Comparison of ENCODE assay signal across 26 mouse cellular contexts in the genomic region with DNA sequence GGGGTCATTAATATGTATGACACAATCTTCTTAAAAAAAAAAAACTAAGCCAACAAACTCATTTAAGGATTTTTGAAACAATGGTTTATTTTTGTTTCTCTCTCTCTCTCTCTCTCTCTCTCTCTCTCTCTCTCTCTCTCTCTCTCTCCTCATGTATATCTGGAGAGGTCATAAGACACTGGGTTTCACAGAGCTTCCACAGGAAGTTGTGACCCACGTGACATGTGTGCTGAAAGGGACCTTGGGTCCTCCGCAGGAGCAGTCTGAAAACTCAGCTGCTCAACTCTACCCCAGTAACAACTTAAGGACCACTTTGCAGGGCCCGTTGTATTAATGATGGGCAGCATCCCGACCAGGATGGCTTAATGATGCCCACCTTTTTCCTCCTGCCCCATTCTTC. TPM values are rescaled to one million over a fixed set of nuclear protein-coding genes. Genes with fewer than 3 reads are reported as not detected.
DNase-seq lines count a peak whose midpoint lies in the region; TF ChIP-seq lines count a peak whose summit lies in the region.
"Had no signal": no experiment of that assay in that cellular context is flagged by ENCODE, and none has a peak within 500 bp of the region (broad histone marks: within the 10 kb centered on the region; RNA-seq: fewer than 3 reads in every experiment).

No protein-coding gene starts in this region.

- DNase-seq in layer of hippocampus, adult 2 months (ENCODE audit: low spot score in 2 of 2), result no peak
- no peak for DNase-seq in layer of hippocampus, postnatal 25 days (ENCODE audit: extremely low spot score in 1 of 2, low spot score in 1 of 2)
- DNase-seq in 416B (ENCODE audit: low read depth), result peak; percentile 26
- DNase-seq in CH12.LX (ENCODE audit: extremely low read depth), result peak; percentile 61
- DNase-seq in splenic B cell, adult 2 months (ENCODE audit: low read depth, low spot score), result peak; percentile 49
- DNase-seq in left cerebral cortex, postnatal 4 days, result no peak
- DNase-seq: adrenal gland, adult 8-10 months; adrenal gland, postnatal 25 days; forebrain, postnatal 0 days; gastrocnemius, adult 2 months; gastrocnemius, postnatal 14 days had no signal

- no peak overlapping the region for H3K4me3 ChIP-seq in layer of hippocampus, adult 2 months
- no peak overlapping the region for H3K4me3 ChIP-seq in CH12.LX (replicated peaks in 1 of 3; ENCODE audit: low read depth in 2 of 3, low read length in 2 of 3, poor library complexity in 1 of 3)
- H3K4me3 ChIP-seq: embryonic facial prominence, embryonic 12.5 days; embryonic facial prominence, embryonic 15.5 days; gastrocnemius, adult 2 months; hindbrain, embryonic 13.5 days; intestine, embryonic 15.5 days had no signal

- no peak for TF ChIP-seq CTCF in layer of hippocampus, adult 2 months (conservative IDR thresholded peaks at IDR 0.05)
- no peak for TF ChIP-seq CTCF in CH12.LX (conservative IDR thresholded peaks at IDR 0.05 in 1 of 2, IDR thresholded peaks at IDR 0.05 in 1 of 2; ENCODE audit: low read depth in 2 of 2, low read length in 2 of 2)

- peak overlapping the region; percentile 23; the same call in 1 of the 2 replicates for H3K27ac ChIP-seq in layer of hippocampus, adult 2 months
- no peak overlapping the region for H3K27ac ChIP-seq in CH12.LX (ENCODE audit: insufficient read depth, low read depth)
- H3K27ac ChIP-seq: embryonic facial prominence, embryonic 12.5 days; embryonic facial prominence, embryonic 15.5 days; gastrocnemius, adult 2 months; hindbrain, embryonic 13.5 days; intestine, embryonic 15.5 days had no signal

- peak overlapping the region; percentile 27; the same call in 1 of the 2 replicates for H3K4me2 ChIP-seq in CH12.LX (ENCODE audit: insufficient read depth, low read depth, poor library complexity, severe bottlenecking)
- H3K4me2 ChIP-seq: embryonic facial prominence, embryonic 12.5 days; embryonic facial prominence, embryonic 15.5 days; heart, embryonic 11.5 days; hindbrain, embryonic 13.5 days; intestine, embryonic 15.5 days had no signal

- TF ChIP-seq POLR2A in CH12.LX (IDR thresholded peaks at IDR 0.05; ENCODE audit: low read depth, low read length), result no peak

- intact Hi-C loops in left cerebral cortex, postnatal 4 days (cut with DNase I), result no loop called here

- TF ChIP-seq RAD21 in CH12.LX (IDR thresholded peaks at IDR 0.05; ENCODE audit: low read depth, low read length), result no peak

- in situ Hi-C loops in CH12.LX (cut with MboI; ENCODE audit: low pct_ligation_motif_present, low pct_unique_long_range_greater_than_20kb, low sequenced_read_pairs), result no loop called here

- no peak overlapping the region for H3K9ac ChIP-seq in CH12.LX (ENCODE audit: insufficient read depth, low read depth)
- H3K9ac ChIP-seq: embryonic facial prominence, embryonic 12.5 days; embryonic facial prominence, embryonic 15.5 days; forebrain, postnatal 0 days; hindbrain, embryonic 13.5 days; intestine, embryonic 15.5 days had no signal

- dilution Hi-C loops in CH12.LX (cut with MboI; ENCODE audit: extremely low pct_ligation_motif_present, extremely low pct_unique_long_range_greater_than_20kb, low sequenced_read_pairs), result no loop called here

- H3K9me3 ChIP-seq in CH12.LX (replicated peaks; ENCODE audit: low read length), result no peaks in the 10 kb centered on the region
- H3K9me3 ChIP-seq: embryonic facial prominence, embryonic 12.5 days; embryonic facial prominence, embryonic 15.5 days; G1E; hindbrain, embryonic 13.5 days; intestine, embryonic 15.5 days had no signal

- no peaks in the 10 kb centered on the region for H3K79me2 ChIP-seq in CH12.LX (replicated peaks; ENCODE audit: control insufficient read depth, extremely low read depth, insufficient read depth, poor library complexity, severe bottlenecking)

- H3K4me1 ChIP-seq in CH12.LX (ENCODE audit: control insufficient read depth in 1 of 2, insufficient read depth in 2 of 2), result peaks cover 8 to 64% of the 10 kb centered on the region in 2 experiments

- TF ChIP-seq EP300 in CH12.LX (IDR thresholded peaks at IDR 0.05; ENCODE audit: low read length), result no peak

- no peaks in the 10 kb centered on the region for H3K27me3 ChIP-seq in CH12.LX (replicated peaks)
- no peaks in the 10 kb centered on the region for H3K27me3 ChIP-seq in splenic B cell, adult 2 months (ENCODE audit: control insufficient read depth, insufficient read depth, low read length, poor library complexity, severe bottlenecking)
- H3K27me3 ChIP-seq: embryonic facial prominence, embryonic 12.5 days; embryonic facial prominence, embryonic 15.5 days; hindbrain, embryonic 13.5 days; intestine, embryonic 15.5 days had no signal

- H3K36me3 ChIP-seq in CH12.LX (replicated peaks in 1 of 2; ENCODE audit: control insufficient read depth in 1 of 2, insufficient read depth in 1 of 2, low read length in 1 of 2), result no peaks in the 10 kb centered on the region
- H3K36me3 ChIP-seq in splenic B cell, adult 2 months (ENCODE audit: control insufficient read depth, insufficient read depth, low read length, poor library complexity, severe bottlenecking), result no peaks in the 10 kb centered on the region
- H3K36me3 ChIP-seq: embryonic facial prominence, embryonic 12.5 days; embryonic facial prominence, embryonic 15.5 days; G1E; hindbrain, embryonic 13.5 days; intestine, embryonic 15.5 days had no signal

TF ChIP-seq in CH12.LX, 34 proteins besides CTCF, POLR2A, EP300 and RAD21:
- TF ChIP-seq POLR2AphosphoS2 (IDR thresholded peaks at IDR 0.05; ENCODE audit: low read depth, low read length) (no peak), IRF4 (IDR thresholded peaks at IDR 0.05; ENCODE audit: low read depth, low read length) (no peak), ETS1 (conservative IDR thresholded peaks at IDR 0.05; ENCODE audit: low read depth, low read length) (no peak), ZMIZ1 (IDR thresholded peaks at IDR 0.05; ENCODE audit: low read depth, low read length) (no peak), HCFC1 (IDR thresholded peaks at IDR 0.05; ENCODE audit: low read depth, low read length) (no peak), MAZ (IDR thresholded peaks at IDR 0.05; ENCODE audit: low read depth, low read length) (no peak), USF2 (conservative IDR thresholded peaks at IDR 0.05; ENCODE audit: low read depth, low read length) (peak; percentile 46), CHD1 (IDR thresholded peaks at IDR 0.05; ENCODE audit: low read depth, low read length) (no peak), UBTF (IDR thresholded peaks at IDR 0.05; ENCODE audit: low read depth, low read length) (no peak), MAFK (IDR thresholded peaks at IDR 0.05; ENCODE audit: insufficient replicate concordance, low read length) (no peak), JUN (IDR thresholded peaks at IDR 0.05; ENCODE audit: insufficient read depth, low read depth, low read length) (no peak), JUND (conservative IDR thresholded peaks at IDR 0.05; ENCODE audit: low read depth, low read length) (peak; percentile 60), USF1 (IDR thresholded peaks at IDR 0.05; ENCODE audit: low read depth, low read length) (peak; percentile 67), CHD2 (IDR thresholded peaks at IDR 0.05; ENCODE audit: low read length) (no peak), NELFE (IDR thresholded peaks at IDR 0.05; ENCODE audit: low read depth, low read length) (no peak), ZNF384 (IDR thresholded peaks at IDR 0.05; ENCODE audit: low read depth, low read length) (peak; percentile 81), TCF12 (IDR thresholded peaks at IDR 0.05; ENCODE audit: low read depth, low read length) (no peak), SIN3A (IDR thresholded peaks at IDR 0.05; ENCODE audit: low read length) (no peak), MAX (IDR thresholded peaks at IDR 0.05; ENCODE audit: low read length) (0 out of 2 replicates have a peak, but pooled peaks have one; percentile 34), MXI1 (IDR thresholded peaks at IDR 0.05; ENCODE audit: low read depth, low read length) (no peak), RCOR1 (conservative IDR thresholded peaks at IDR 0.05; ENCODE audit: low read depth, low read length) (no peak), E2F4 (IDR thresholded peaks at IDR 0.05; ENCODE audit: insufficient replicate concordance, low read depth, low read length) (no peak), MYC (IDR thresholded peaks at IDR 0.05; ENCODE audit: low read depth, low read length) (no peak), ELF1 (IDR thresholded peaks at IDR 0.05; ENCODE audit: low read depth, low read length) (no peak), ZKSCAN1 (IDR thresholded peaks at IDR 0.05; ENCODE audit: borderline replicate concordance, low read depth, low read length) (no peak), GABPA (IDR thresholded peaks at IDR 0.05; ENCODE audit: insufficient replicate concordance, low read depth, low read length) (no peak), PAX5 (IDR thresholded peaks at IDR 0.05; ENCODE audit: low read length) (no peak), BHLHE40 (IDR thresholded peaks at IDR 0.05; ENCODE audit: low read depth, low read length) (peak; percentile 58), NRF1 (IDR thresholded peaks at IDR 0.05; ENCODE audit: low read depth, low read length) (no peak)
TF ChIP-seq in CH12.LX: peak in this region for 6.

RNA-seq across cellular contexts. Expression of a gene that starts 8.4 kb away (rescaled TPM):
- under 1 TPM; 0.20 to 0.37 TPM for total RNA-seq in layer of hippocampus, adult 2 months (2021)
- 1 to 10 TPM in 1 of 2 experiments, under 1 TPM in 1; 0.47 to 1.2 TPM for total RNA-seq in layer of hippocampus, postnatal 25 days (2021)
- 0.17 TPM in 1 of 2 replicates, not detected in the other for total RNA-seq in CH12.LX (2012; rRNA removed)
- 0.24 and 0.94 TPM in 2 replicates for total RNA-seq in CH12.LX (2014; rRNA removed)
- polyA plus RNA-seq in CH12.LX (2012; ENCODE audit: insufficient read length, low read depth), result 1.2 and 2.1 TPM in 2 replicates
- under 1 TPM in 1 of 2 experiments, not detected in 1; 0.30 TPM for total RNA-seq in left cerebral cortex, postnatal 4 days (2021)
- total RNA-seq: adrenal gland, postnatal 25 days; common myeloid progenitor, adult 5-6 weeks; forebrain, postnatal 0 days; G1E; gastrocnemius, adult 2 months; gastrocnemius, postnatal 14 days; gastrocnemius, postnatal 4 days; heart, postnatal 25 days; hematopoietic stem cell, adult 5-6 weeks had no signal
- polyA plus RNA-seq: embryonic facial prominence, embryonic 12.5 days; embryonic facial prominence, embryonic 15.5 days; forebrain, embryonic 11.5 days; forebrain, embryonic 14.5 days; G1E; heart, embryonic 11.5 days; heart, embryonic 14.5 days; heart, postnatal 0 days; hindbrain, embryonic 16.5 days had no signal

Comparison
In these comparisons a context has a peak if more than half of its experiments do, and no peak if none do; other contexts are left out.
1. DNase-seq: peak in 416B (single experiment), CH12.LX (single experiment) and splenic B cell, adult 2 months (single experiment); none in layer of hippocampus, adult 2 months (0 of 2), layer of hippocampus, postnatal 25 days (0 of 2) and left cerebral cortex, postnatal 4 days (single experiment).